Mouse (Mus musculus) neural tube, embryonic 15.5 days (tissue): ENCODE data around the gene Tspoap1. TPM values are rescaled to one million over a fixed set of nuclear protein-coding genes. Genes with fewer than 3 reads are reported as not detected.

Experiments used
- ATAC-seq: fragments of 200-750 bp; cut with Nextera tagmentation; 2 replicates; pipeline ENCODE4 v1.8.0; 2017; ENCODE audit warnings: mild to moderate bottlenecking, moderate TSS enrichment, moderate library complexity; ENCODE audit not compliant: low FRiP score
- H3K27ac ChIP-seq: fragments of 300-500 bp; sonication (generic); replicated peaks from 2 replicates; pipeline ENCODE4 v1.5.1; 2015; ENCODE audit warnings: mild to moderate bottlenecking, inconsistent platforms
- H3K27me3 ChIP-seq: fragments of 300-500 bp; sonication (generic); replicated peaks from 2 replicates; pipeline ENCODE4 v1.6.1; 2015; ENCODE audit warnings: inconsistent platforms
- H3K36me3 ChIP-seq: fragments of 300-500 bp; sonication (generic); 2 replicates; pipeline ENCODE4 v1.6.1; 2015; ENCODE audit warnings: inconsistent platforms
- H3K4me1 ChIP-seq: fragments of 300-500 bp; sonication (generic); 2 replicates; pipeline ENCODE4 v1.6.1; 2015; ENCODE audit warnings: inconsistent platforms
- H3K4me2 ChIP-seq: fragments of 300-500 bp; sonication (generic); 2 replicates; pipeline ENCODE4 v1.6.1; 2015; ENCODE audit warnings: inconsistent platforms, mild to moderate bottlenecking, moderate library complexity
- H3K4me3 ChIP-seq: fragments of 300-500 bp; sonication (generic); replicated peaks from 2 replicates; pipeline ENCODE4 v1.5.1; 2015; ENCODE audit warnings: mild to moderate bottlenecking, inconsistent platforms
- H3K9ac ChIP-seq: fragments of 300-500 bp; sonication (generic); replicated peaks from 2 replicates; pipeline ENCODE4 v1.6.1; 2015; ENCODE audit warnings: mild to moderate bottlenecking, inconsistent platforms
- H3K9me3 ChIP-seq: fragments of 300-500 bp; sonication (generic); replicated peaks from 2 replicates; pipeline ENCODE4 v1.6.1; 2016; ENCODE audit warnings: inconsistent platforms
- WGBS: fragments of 180-500 bp; shearing (Covaris S2); methylation state at CpG from one replicate; pipeline ENCODE4 v1.1.7; 2015; ENCODE audit warnings: mixed read lengths; 5-methylcytosine and 5-hydroxymethylcytosine counted together
- polyA plus RNA-seq: library from polyadenylated mRNA; unstranded; fragments of >200 nt; fragmentation: Nextera tagmentation; extraction: Ambion mirVana; gene quantifications from 2 replicates; pipeline ENCODE4 v1.2.1, GENCODE M21; 2015

Tspoap1 gene
- polyA plus RNA-seq, 1 experiment from 2014 or later = 43.8 TPM

DNA sequence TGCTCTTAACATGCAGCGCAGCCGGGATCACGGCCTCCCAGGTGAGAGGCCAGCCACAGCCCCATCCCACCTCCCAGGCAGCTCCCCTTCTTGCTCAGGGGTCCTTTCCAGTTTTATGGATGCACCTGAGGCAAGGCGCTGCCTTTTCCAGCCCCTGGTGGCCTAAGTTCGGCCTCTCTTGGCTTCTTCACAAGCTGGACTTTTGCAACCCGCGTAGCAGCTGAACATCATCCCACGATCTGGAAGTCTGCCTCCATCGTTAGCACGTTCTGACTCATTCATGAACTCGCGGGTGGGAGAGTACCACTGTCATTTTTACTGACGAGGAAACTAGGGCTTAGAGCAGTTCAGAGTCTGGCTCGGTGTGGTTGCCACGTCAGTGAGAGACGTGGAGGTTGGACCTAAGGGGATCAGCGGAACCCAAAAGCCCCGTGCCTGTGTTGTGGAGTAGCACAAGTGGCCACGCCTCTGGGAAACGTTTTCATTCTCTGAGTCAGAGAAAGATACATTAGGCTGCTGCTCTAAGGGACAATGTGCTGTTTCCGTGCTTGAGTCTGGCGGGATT is 41.5 kb downstream of the Tspoap1 start:
- WGBS = 87% methylated on average over 22 of the region's 22 CpGs
- H3K36me3 ChIP-seq = no peaks in the 10 kb centered on the region

DNA sequence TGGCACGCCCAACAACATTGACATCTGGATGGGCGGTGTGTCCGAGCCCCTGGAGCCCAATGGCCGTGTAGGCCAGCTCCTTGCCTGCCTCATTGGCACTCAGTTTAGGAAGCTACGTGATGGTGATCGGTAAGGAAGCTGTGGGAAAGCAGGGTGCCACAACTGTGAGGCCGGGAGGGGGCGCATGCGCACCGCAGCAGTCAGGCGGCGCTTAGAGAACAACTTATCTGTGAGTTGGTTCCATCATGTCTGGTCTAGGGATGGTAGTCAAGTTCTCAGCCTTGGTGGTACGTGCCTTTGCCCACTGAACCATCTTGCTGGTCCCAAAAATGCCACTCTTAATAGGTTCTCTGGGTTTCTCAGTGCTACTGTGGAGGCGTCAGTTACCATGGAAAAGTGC is 42.3 kb downstream of the Tspoap1 start:
- Histone ChIP-seq H3K36me3 (no peaks in the 10 kb centered on the region), H3K4me2 (0 out of 2 replicates have a peak overlapping the region, but pooled peaks have one; percentile 15), H3K4me3 (no peak overlapping the region), H3K9me3 (no peaks in the 10 kb centered on the region), H3K4me1 (no peaks in the 10 kb centered on the region), H3K27me3 (no peaks in the 10 kb centered on the region), H3K27ac (no peak overlapping the region), H3K9ac (no peak overlapping the region)
- WGBS = 43% methylated on average over 14 of the region's 14 CpGs
- no peak for ATAC-seq

More for the DNA sequence above, 41.5 kb downstream of the Tspoap1 start:
- no peak overlapping the region for H3K4me2 ChIP-seq
- H3K27ac ChIP-seq = no peak overlapping the region
- H3K9ac ChIP-seq = no peak overlapping the region
- no peak overlapping the region for H3K4me3 ChIP-seq
- H3K9me3 ChIP-seq = no peaks in the 10 kb centered on the region
- no peaks in the 10 kb centered on the region for H3K27me3 ChIP-seq
- ATAC-seq = no peak
- no peaks in the 10 kb centered on the region for H3K4me1 ChIP-seq

DNA sequence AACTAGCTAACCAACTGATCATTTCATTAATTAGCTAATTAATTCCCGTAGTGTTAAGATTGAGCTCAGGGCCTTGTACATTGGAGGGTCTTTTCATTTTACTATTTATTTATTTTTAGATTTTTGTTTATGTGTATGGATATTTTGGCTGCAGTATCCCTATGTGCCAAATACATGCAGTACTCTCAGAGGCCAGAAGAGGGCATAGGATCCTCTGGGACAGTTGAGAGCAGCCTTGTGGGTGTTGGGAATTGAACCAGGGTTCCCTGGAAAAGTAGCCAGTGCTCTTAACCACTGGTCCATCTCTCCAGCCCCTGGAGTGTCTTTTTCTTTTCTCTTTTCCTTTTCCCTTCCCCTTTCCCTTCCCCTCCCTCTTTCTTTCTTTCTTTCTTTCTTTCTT is 45.1 kb downstream of the Tspoap1 start:
- Histone ChIP-seq H3K4me3 (no peak overlapping the region), H3K9me3 (no peaks in the 10 kb centered on the region), H3K9ac (no peak overlapping the region), H3K27me3 (no peaks in the 10 kb centered on the region), H3K27ac (no peak overlapping the region), H3K4me1 (no peaks in the 10 kb centered on the region), H3K4me2 (no peak overlapping the region), H3K36me3 (no peaks in the 10 kb centered on the region)
- 62% methylated on average over 1 of the region's 1 CpGs for WGBS
- no peak for ATAC-seq

DNA sequence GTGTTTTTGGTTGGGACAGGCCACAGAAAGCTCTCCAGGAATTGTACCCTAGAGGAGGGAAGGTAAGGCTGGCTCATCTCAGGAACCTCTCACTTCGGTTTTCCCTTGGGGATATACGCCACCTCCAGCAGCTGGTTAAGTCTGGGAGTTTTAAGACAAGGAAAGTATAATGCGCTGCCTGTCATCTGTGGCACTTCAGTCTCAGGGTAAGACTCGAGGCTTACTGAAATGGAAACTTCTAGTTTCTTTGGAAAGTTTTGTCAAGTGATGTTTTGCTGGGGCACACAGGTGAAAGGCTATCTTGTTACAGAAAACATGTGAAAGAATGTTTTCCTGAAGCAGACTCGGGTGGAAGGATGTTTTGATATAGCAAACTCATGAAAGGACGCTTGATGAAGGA is 47.1 kb downstream of the Tspoap1 start:
- H3K27me3 ChIP-seq = no peaks in the 10 kb centered on the region
- 93% methylated on average over 6 of the region's 6 CpGs for WGBS
- no peak overlapping the region for H3K9ac ChIP-seq
- H3K4me2 ChIP-seq = no peak overlapping the region
- H3K36me3 ChIP-seq = no peaks in the 10 kb centered on the region
- no peak overlapping the region for H3K4me3 ChIP-seq
- no peak overlapping the region for H3K27ac ChIP-seq
- no peaks in the 10 kb centered on the region for H3K9me3 ChIP-seq
- H3K4me1 ChIP-seq = 0 out of 2 replicates have a peak, but pooled peaks cover 5% of the 10 kb centered on the region
- ATAC-seq = no peak

DNA sequence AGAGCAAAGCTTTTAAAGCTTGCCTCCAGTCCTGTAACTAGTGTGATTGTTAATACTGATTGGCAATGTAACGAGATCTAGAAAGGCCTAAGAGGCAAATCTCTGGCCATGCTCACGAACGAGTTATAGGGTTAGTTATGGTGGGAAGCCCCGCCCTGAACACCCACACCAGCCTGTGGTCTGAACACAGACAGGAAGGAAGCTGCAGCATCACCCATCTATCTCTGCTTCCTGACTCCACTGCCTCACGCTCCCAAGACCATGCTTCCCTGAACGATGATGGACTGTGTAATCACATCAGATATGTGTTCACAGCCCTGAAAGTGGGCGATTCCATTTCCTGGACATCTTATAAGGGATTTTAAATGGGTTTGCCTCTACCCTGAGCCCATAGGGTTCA is 47.9 kb downstream of the Tspoap1 start:
- H3K4me3 ChIP-seq = no peak overlapping the region
- no peak for ATAC-seq
- H3K4me2 ChIP-seq = no peak overlapping the region
- H3K9me3 ChIP-seq = no peaks in the 10 kb centered on the region
- no peaks in the 10 kb centered on the region for H3K36me3 ChIP-seq
- 84% methylated on average over 7 of the region's 7 CpGs for WGBS
- H3K9ac ChIP-seq = no peak overlapping the region
- 0 out of 2 replicates have a peak, but pooled peaks cover 5% of the 10 kb centered on the region for H3K4me1 ChIP-seq
- no peak overlapping the region for H3K27ac ChIP-seq
- H3K27me3 ChIP-seq = no peaks in the 10 kb centered on the region

DNA sequence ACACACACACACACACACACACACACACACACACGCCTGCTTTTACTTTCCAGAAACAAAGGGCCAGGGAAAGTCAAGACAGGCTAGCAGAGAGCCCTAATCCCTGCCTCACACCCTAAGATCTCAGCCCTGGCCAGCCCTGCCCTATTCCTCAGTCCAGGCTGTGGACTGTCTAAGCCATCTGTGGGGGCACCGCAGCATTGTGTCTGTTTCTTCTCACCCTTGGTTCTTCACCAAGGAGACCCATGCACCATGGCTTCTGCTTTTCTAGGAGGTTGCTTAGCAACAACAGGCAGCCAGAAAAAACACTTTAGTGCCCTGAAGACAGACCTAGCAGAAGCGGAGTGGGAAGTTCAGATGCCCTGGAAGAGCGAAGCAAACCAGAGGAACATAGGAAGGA is 51.1 kb downstream of the Tspoap1 start:
- whole genome bisulfite sequencing = 29% methylated on average over 4 of the region's 4 CpGs

DNA sequence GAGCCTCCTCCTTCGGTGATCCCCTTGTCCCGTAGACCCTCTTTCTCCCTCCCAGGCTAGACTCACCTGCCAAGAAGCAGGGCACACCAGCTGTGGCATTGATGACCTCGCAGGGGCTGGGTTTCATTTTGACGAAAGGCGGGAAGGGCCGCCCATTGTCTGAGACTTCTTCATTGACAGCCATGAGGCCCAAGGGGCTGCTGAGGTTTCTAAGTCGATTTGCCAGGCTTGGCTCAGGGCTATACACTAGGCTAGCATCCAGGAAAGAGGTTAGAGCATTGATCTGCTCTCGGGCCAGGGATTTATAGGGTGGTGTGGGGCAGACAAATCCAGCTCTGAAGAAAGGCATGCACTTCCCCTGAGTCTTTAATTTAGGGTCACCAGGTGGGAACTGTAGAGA is 54.5 kb downstream of the Tspoap1 start:
- WGBS = 62% methylated on average over 8 of the region's 8 CpGs
- Histone ChIP-seq H3K4me1 (peaks cover 18% of the 10 kb centered on the region), H3K4me3 (no peak overlapping the region), H3K9ac (no peak overlapping the region), H3K9me3 (no peaks in the 10 kb centered on the region), H3K36me3 (no peaks in the 10 kb centered on the region), H3K4me2 (no peak overlapping the region), H3K27me3 (no peaks in the 10 kb centered on the region), H3K27ac (no peak overlapping the region)
- no peak for ATAC-seq

More for the DNA sequence above, 51.1 kb downstream of the Tspoap1 start:
- Histone ChIP-seq H3K27ac (no peak overlapping the region), H3K36me3 (no peaks in the 10 kb centered on the region), H3K4me2 (no peak overlapping the region), H3K27me3 (no peaks in the 10 kb centered on the region), H3K9ac (no peak overlapping the region), H3K9me3 (no peaks in the 10 kb centered on the region), H3K4me3 (no peak overlapping the region), H3K4me1 (0 out of 2 replicates have a peak, but pooled peaks cover 5% of the 10 kb centered on the region)
- no peak for ATAC-seq

DNA sequence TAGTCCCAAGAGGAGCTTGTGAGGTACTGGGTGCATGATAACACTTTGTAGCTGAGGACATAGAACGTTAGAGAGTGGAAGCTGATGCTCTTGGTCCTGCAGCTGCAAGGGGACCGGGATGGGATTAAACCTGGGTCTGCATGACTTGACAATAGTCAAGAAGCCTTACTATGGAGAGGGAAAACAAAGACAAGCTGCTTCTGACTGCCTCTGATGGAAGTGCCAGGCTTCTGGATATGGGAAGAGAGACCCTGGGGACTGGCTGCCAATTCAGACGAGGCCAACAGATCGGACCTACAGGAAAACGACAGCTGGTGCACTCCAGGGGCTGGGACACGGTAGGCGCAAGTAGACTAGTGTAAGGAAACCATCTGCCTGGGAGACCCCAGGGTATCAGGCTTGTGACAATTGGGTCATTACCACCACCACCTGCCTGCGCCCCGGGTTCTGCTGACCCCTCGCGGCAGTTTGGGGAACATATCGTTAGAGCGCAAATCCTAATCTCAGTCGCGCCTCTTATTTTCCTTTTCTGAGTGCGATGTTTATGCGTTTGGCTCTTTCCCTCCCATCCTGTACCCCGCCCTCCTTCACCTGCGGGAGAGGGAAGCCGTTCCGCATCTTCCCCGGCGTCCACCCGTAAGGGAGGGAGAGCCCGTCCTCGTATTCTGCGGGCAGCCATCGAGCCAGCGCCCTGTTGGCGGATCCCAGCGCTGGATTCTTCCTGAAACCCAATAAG is 56.5 kb downstream of the Tspoap1 start:
- Histone ChIP-seq H3K4me2 (peak overlapping the region; percentile 72), H3K27me3 (no peaks in the 10 kb centered on the region), H3K27ac (0 out of 2 replicates have a peak overlapping the region, but pooled peaks have one; percentile 54), H3K9me3 (no peaks in the 10 kb centered on the region), H3K4me1 (peaks cover 14% of the 10 kb centered on the region), H3K4me3 (peak overlapping the region; percentile 40), H3K36me3 (no peaks in the 10 kb centered on the region), H3K9ac (peak overlapping the region; percentile 47)
- ATAC-seq = peak; percentile 82
- whole genome bisulfite sequencing = 2% methylated on average over 31 of the region's 31 CpGs

DNA sequence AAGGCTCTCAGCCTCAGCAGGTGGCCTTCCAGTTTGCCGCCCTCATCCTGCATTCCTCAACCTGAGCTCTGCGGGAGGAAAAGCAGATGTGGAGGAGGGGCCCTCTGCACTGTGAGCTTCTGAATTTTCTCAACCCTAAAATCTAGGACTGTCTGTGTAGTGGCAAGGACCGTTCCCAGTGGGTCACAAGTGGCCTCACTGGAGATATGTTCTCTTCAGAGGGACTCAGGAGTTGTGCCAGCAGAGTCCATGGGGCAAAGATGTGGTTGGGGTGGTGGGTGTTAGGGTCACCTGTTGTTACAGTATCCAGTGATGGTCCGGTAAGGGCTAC is 57.1 kb downstream of the Tspoap1 start:
- Histone ChIP-seq H3K9ac (peak overlapping the region; percentile 47), H3K9me3 (no peaks in the 10 kb centered on the region), H3K4me1 (peaks cover 14% of the 10 kb centered on the region), H3K27ac (0 out of 2 replicates have a peak overlapping the region, but pooled peaks have one; percentile 54), H3K36me3 (no peaks in the 10 kb centered on the region), H3K27me3 (no peaks in the 10 kb centered on the region), H3K4me3 (peak overlapping the region; percentile 40), H3K4me2 (peak overlapping the region; percentile 72)
- WGBS = 29% methylated on average over 4 of the region's 4 CpGs
- ATAC-seq = 0 out of 2 replicates have a peak, but pooled peaks have one; percentile 28

DNA sequence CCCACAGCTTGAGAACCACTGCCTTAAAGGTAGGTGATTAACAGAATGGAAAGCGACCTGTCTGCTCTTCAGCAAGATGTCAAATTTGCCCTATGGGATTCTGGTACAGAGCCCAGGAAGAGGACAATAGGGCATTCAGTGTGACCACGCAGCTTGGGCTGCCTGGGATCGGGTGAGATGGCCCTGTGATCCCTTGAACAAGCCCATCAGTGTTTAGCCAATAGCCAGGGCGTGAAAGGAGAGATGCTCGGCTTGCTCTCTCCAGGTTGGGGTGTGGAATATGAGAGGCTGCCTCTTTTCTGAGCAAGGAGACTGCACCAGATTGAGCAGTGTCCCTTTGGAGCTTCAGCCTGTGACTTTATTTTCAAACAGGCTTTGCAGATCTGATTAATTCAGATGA is 61.2 kb downstream of the Tspoap1 start:
- no peak overlapping the region for H3K4me2 ChIP-seq
- no peak overlapping the region for H3K9ac ChIP-seq
- no peaks in the 10 kb centered on the region for H3K36me3 ChIP-seq
- no peaks in the 10 kb centered on the region for H3K9me3 ChIP-seq
- no peak overlapping the region for H3K27ac ChIP-seq
- ATAC-seq = no peak
- 0 out of 2 replicates have a peak, but pooled peaks cover 3% of the 10 kb centered on the region for H3K27me3 ChIP-seq
- 61% methylated on average over 5 of the region's 5 CpGs for WGBS
- no peak overlapping the region for H3K4me3 ChIP-seq
- peaks cover 12% of the 10 kb centered on the region for H3K4me1 ChIP-seq

DNA sequence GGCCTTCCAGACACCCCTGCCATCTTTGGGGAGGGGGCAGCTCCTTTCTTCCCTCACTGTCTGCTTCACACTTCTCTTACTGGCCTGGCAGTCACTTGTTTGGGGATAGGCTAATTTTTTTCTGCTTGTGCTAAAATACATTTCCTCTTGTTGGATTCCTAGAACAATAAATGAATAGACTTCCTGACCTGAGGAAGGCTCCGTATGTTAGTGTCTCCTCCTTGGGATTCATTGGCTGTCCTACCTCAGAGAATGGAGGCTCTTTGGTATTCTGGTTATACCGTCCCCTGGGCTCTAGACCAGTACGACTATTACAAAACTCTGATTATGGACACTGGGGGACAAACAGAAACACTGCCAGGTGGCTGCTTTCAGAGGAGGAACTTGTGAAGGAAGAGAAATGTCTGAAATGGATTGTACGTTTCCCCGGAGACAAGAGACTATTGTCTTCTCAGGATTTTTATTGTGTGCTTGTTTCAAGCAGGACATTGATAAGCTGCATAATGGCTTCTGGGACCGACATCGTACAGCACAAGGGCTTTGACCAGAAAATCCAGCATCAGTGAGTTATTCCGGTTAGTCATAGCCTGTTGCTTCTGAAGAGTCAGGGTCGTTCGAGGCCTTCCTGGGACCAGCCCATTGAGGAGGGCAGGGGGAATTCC is 68.0 kb downstream of the Tspoap1 start, which contains the start of gene Lpo:
TSS of gene Lpo (minus strand) at position 51 of the 662 bp plus-strand sequence.
- Histone ChIP-seq H3K27ac (0 out of 2 replicates have a peak within 1 kb of the TSS, but pooled peaks have one; percentile 9), H3K4me2 (no peak within 1 kb of the TSS), H3K36me3 (no peaks in the 10 kb centered on the region), H3K4me1 (0 out of 2 replicates have a peak, but pooled peaks cover 5% of the 10 kb centered on the region), H3K9ac (no peak within 1 kb of the TSS), H3K27me3 (0 out of 2 replicates have a peak, but pooled peaks cover 3% of the 10 kb centered on the region), H3K9me3 (no peaks in the 10 kb centered on the region), H3K4me3 (no peak within 1 kb of the TSS)
- no peak for ATAC-seq
- WGBS = 17% methylated on average over 10 of the region's 10 CpGs
